Mouse (Mus musculus): ENCODE measurements at regions not wholly inside any gene's neighbourhood (a gene's known extent, or its start where the extent isn't known, plus 50 kb on each side); places are given as distances from the start of the nearest gene placed in this dataset.

DNA sequence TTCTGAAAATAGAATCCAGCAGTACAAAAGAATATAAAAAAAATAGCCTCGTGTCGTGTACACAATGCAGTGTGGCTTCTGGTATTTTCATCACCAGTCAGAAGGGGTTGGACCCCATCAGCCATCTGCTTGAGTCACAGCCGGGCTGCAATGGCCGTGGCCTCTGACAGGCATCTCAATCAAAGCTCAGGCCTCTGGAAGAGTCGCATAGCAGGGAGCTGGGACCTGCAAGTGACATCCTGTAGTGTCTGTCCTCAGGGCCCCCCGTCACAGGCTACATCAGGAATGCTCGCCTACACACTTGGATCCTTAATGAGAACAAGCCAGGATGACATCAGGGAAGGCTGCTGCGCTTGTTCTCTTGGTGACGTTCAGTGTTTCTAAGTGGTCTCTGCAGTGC lies 226.1 kb upstream of the Adra1b start:
- Histone ChIP-seq H3K9me3 (ENCODE audit: control insufficient read depth, low read depth, low read length) (no peaks in the 10 kb centered on the region), H3K4me3 (ENCODE audit: low read depth, low read length) (no peak overlapping the region), H3K4me2 (replicated peaks; ENCODE audit: low read depth, low read length) (no peak overlapping the region), H3K36me3 (ENCODE audit: control insufficient read depth, insufficient read depth, low read length) (no peaks in the 10 kb centered on the region), H3K9ac (replicated peaks; ENCODE audit: low read depth, low read length) (no peak overlapping the region), H3K27me3 (ENCODE audit: control insufficient read depth, insufficient read depth, low read length) (no peaks in the 10 kb centered on the region), H3K27ac (ENCODE audit: low read length) (no peak overlapping the region), H3K4me1 (ENCODE audit: control insufficient read depth, insufficient read depth, low read length) (no peaks in the 10 kb centered on the region)
- 66% methylated on average over 9 of the region's 9 CpGs for WGBS
- no peak for ATAC-seq (ENCODE audit: insufficient number of reproducible peaks, insufficient read depth, low FRiP score, low read depth)

GRCm38 (mm10) chr11:44128481-44128880 lies 227.5 kb upstream of the Adra1b start:
- Histone ChIP-seq H3K27me3 (ENCODE audit: control insufficient read depth, insufficient read depth, low read length) (no peaks in the 10 kb centered on the region), H3K27ac (ENCODE audit: low read length) (no peak overlapping the region), H3K9me3 (ENCODE audit: control insufficient read depth, low read depth, low read length) (no peaks in the 10 kb centered on the region), H3K9ac (replicated peaks; ENCODE audit: low read depth, low read length) (no peak overlapping the region), H3K4me1 (ENCODE audit: control insufficient read depth, insufficient read depth, low read length) (no peaks in the 10 kb centered on the region), H3K4me3 (ENCODE audit: low read depth, low read length) (no peak overlapping the region), H3K4me2 (replicated peaks; ENCODE audit: low read depth, low read length) (no peak overlapping the region), H3K36me3 (ENCODE audit: control insufficient read depth, insufficient read depth, low read length) (no peaks in the 10 kb centered on the region)
- no peak for ATAC-seq (ENCODE audit: insufficient number of reproducible peaks, insufficient read depth, low FRiP score, low read depth)
- WGBS: 91% methylated on average over 6 of the region's 6 CpGs

GRCm38 (mm10) chr11:44133244-44133643 lies 232.2 kb upstream of the Adra1b start:
- 61% methylated on average over 7 of the region's 7 CpGs for WGBS
- no peaks in the 10 kb centered on the region for H3K27me3 ChIP-seq (ENCODE audit: control insufficient read depth, insufficient read depth, low read length)
- H3K4me1 ChIP-seq (ENCODE audit: control insufficient read depth, insufficient read depth, low read length): no peaks in the 10 kb centered on the region
- H3K4me2 ChIP-seq (replicated peaks; ENCODE audit: low read depth, low read length): no peak overlapping the region
- H3K27ac ChIP-seq (ENCODE audit: low read length): no peak overlapping the region
- ATAC-seq (ENCODE audit: insufficient number of reproducible peaks, insufficient read depth, low FRiP score, low read depth): no peak
- H3K9ac ChIP-seq (replicated peaks; ENCODE audit: low read depth, low read length): no peak overlapping the region
- H3K9me3 ChIP-seq (ENCODE audit: control insufficient read depth, low read depth, low read length): no peaks in the 10 kb centered on the region
- no peaks in the 10 kb centered on the region for H3K36me3 ChIP-seq (ENCODE audit: control insufficient read depth, insufficient read depth, low read length)
- no peak overlapping the region for H3K4me3 ChIP-seq (ENCODE audit: low read depth, low read length)

GRCm38 (mm10) chr11:44136024-44136423 lies 235.0 kb upstream of the Adra1b start:
- ATAC-seq (ENCODE audit: insufficient number of reproducible peaks, insufficient read depth, low FRiP score, low read depth): no peak
- no peaks in the 10 kb centered on the region for H3K36me3 ChIP-seq (ENCODE audit: control insufficient read depth, insufficient read depth, low read length)
- H3K9me3 ChIP-seq (ENCODE audit: control insufficient read depth, low read depth, low read length): no peaks in the 10 kb centered on the region
- 80% methylated on average over 3 of the region's 3 CpGs for WGBS
- H3K4me2 ChIP-seq (replicated peaks; ENCODE audit: low read depth, low read length): no peak overlapping the region
- no peak overlapping the region for H3K27ac ChIP-seq (ENCODE audit: low read length)
- H3K4me3 ChIP-seq (ENCODE audit: low read depth, low read length): no peak overlapping the region
- no peak overlapping the region for H3K9ac ChIP-seq (replicated peaks; ENCODE audit: low read depth, low read length)
- H3K4me1 ChIP-seq (ENCODE audit: control insufficient read depth, insufficient read depth, low read length): no peaks in the 10 kb centered on the region
- H3K27me3 ChIP-seq (ENCODE audit: control insufficient read depth, insufficient read depth, low read length): no peaks in the 10 kb centered on the region

DNA sequence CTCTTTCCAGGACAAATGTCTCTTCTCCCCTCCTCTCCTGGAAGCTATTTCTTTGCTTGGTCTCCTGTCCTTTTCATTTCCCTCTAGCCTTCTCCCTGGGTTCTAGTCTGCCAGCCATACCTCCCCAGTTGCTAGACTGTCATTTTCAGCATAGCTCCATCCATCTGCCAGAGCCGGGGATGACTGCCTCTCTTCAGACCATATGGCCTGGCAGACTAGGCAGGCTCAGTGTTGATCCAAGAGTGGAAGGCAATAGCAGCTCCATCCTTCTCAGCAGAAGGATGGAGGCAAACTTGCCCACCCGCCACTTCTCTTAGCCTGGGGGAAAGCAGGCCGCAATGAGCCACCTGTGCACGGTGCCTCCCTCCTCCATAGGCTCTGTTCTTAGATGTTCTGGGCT lies 242.0 kb upstream of the Adra1b start:
- no peak overlapping the region for H3K4me3 ChIP-seq (ENCODE audit: low read depth, low read length)
- no peak for ATAC-seq (ENCODE audit: insufficient number of reproducible peaks, insufficient read depth, low FRiP score, low read depth)
- H3K4me2 ChIP-seq (replicated peaks; ENCODE audit: low read depth, low read length): no peak overlapping the region
- no peaks in the 10 kb centered on the region for H3K9me3 ChIP-seq (ENCODE audit: control insufficient read depth, low read depth, low read length)
- no peaks in the 10 kb centered on the region for H3K4me1 ChIP-seq (ENCODE audit: control insufficient read depth, insufficient read depth, low read length)
- H3K27ac ChIP-seq (ENCODE audit: low read length): no peak overlapping the region
- no peak overlapping the region for H3K9ac ChIP-seq (replicated peaks; ENCODE audit: low read depth, low read length)
- no peaks in the 10 kb centered on the region for H3K27me3 ChIP-seq (ENCODE audit: control insufficient read depth, insufficient read depth, low read length)
- WGBS: 87% methylated on average over 4 of the region's 4 CpGs
- no peaks in the 10 kb centered on the region for H3K36me3 ChIP-seq (ENCODE audit: control insufficient read depth, insufficient read depth, low read length)

GRCm38 (mm10) chr11:44144477-44144876 lies 243.5 kb upstream of the Adra1b start:
- Histone ChIP-seq H3K4me3 (ENCODE audit: low read depth, low read length) (no peak overlapping the region), H3K9ac (replicated peaks; ENCODE audit: low read depth, low read length) (no peak overlapping the region), H3K9me3 (ENCODE audit: control insufficient read depth, low read depth, low read length) (no peaks in the 10 kb centered on the region), H3K27me3 (ENCODE audit: control insufficient read depth, insufficient read depth, low read length) (no peaks in the 10 kb centered on the region), H3K4me1 (ENCODE audit: control insufficient read depth, insufficient read depth, low read length) (no peaks in the 10 kb centered on the region), H3K4me2 (replicated peaks; ENCODE audit: low read depth, low read length) (no peak overlapping the region), H3K27ac (ENCODE audit: low read length) (no peak overlapping the region), H3K36me3 (ENCODE audit: control insufficient read depth, insufficient read depth, low read length) (no peaks in the 10 kb centered on the region)
- ATAC-seq (ENCODE audit: insufficient number of reproducible peaks, insufficient read depth, low FRiP score, low read depth): no peak
- 61% methylated on average over 3 of the region's 3 CpGs for WGBS

GRCm38 (mm10) chr11:44146419-44146818 lies 245.4 kb upstream of the Adra1b start:
- WGBS: 89% methylated on average over 3 of the region's 3 CpGs

DNA sequence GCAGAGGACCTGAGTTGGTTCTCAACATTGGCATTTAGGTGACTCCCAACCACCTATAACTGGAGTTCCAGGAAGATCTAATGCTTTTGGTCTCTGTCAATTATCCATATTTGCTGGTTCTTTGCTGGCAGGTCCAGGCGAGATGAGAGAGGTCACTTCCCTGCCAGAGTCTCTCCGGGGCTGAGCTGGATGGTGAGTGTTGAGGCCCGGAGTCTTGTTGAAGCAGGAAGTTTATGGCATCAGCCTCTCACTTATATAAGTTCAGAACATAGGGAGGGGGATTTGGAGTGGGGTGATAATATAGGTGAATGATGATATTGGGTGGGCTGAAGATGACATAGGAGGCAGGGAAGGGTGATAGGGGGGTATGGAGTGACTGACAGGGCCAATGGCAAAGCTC lies 246.3 kb upstream of the Il12b start:
- Histone ChIP-seq H3K9me3 (ENCODE audit: control insufficient read depth, low read depth, low read length) (no peaks in the 10 kb centered on the region), H3K4me1 (ENCODE audit: control insufficient read depth, insufficient read depth, low read length) (peaks cover 5% of the 10 kb centered on the region; the same call in 1 of the 2 replicates)
- ATAC-seq (ENCODE audit: insufficient number of reproducible peaks, insufficient read depth, low FRiP score, low read depth): no peak

More at GRCm38 (mm10) chr11:44146419-44146818, 245.4 kb upstream of the Adra1b start:
- H3K27ac ChIP-seq (ENCODE audit: low read length): no peak overlapping the region
- H3K9me3 ChIP-seq (ENCODE audit: control insufficient read depth, low read depth, low read length): no peaks in the 10 kb centered on the region
- no peak for ATAC-seq (ENCODE audit: insufficient number of reproducible peaks, insufficient read depth, low FRiP score, low read depth)
- no peaks in the 10 kb centered on the region for H3K27me3 ChIP-seq (ENCODE audit: control insufficient read depth, insufficient read depth, low read length)
- H3K9ac ChIP-seq (replicated peaks; ENCODE audit: low read depth, low read length): no peak overlapping the region
- no peaks in the 10 kb centered on the region for H3K36me3 ChIP-seq (ENCODE audit: control insufficient read depth, insufficient read depth, low read length)
- H3K4me1 ChIP-seq (ENCODE audit: control insufficient read depth, insufficient read depth, low read length): no peaks in the 10 kb centered on the region
- no peak overlapping the region for H3K4me2 ChIP-seq (replicated peaks; ENCODE audit: low read depth, low read length)
- no peak overlapping the region for H3K4me3 ChIP-seq (ENCODE audit: low read depth, low read length)

GRCm38 (mm10) chr11:44155591-44155990 lies 244.3 kb upstream of the Il12b start:
- 67% methylated on average over 2 of the region's 2 CpGs for WGBS
- Histone ChIP-seq H3K4me3 (ENCODE audit: low read depth, low read length) (no peak overlapping the region), H3K4me2 (replicated peaks; ENCODE audit: low read depth, low read length) (no peak overlapping the region), H3K9ac (replicated peaks; ENCODE audit: low read depth, low read length) (no peak overlapping the region), H3K9me3 (ENCODE audit: control insufficient read depth, low read depth, low read length) (no peaks in the 10 kb centered on the region), H3K36me3 (ENCODE audit: control insufficient read depth, insufficient read depth, low read length) (no peaks in the 10 kb centered on the region), H3K4me1 (ENCODE audit: control insufficient read depth, insufficient read depth, low read length) (peaks cover 5% of the 10 kb centered on the region; the same call in 1 of the 2 replicates), H3K27ac (ENCODE audit: low read length) (no peak overlapping the region), H3K27me3 (ENCODE audit: control insufficient read depth, insufficient read depth, low read length) (no peaks in the 10 kb centered on the region)
- ATAC-seq (ENCODE audit: insufficient number of reproducible peaks, insufficient read depth, low FRiP score, low read depth): no peak

More for the DNA sequence above, 246.3 kb upstream of the Il12b start:
- Histone ChIP-seq H3K36me3 (ENCODE audit: control insufficient read depth, insufficient read depth, low read length) (no peaks in the 10 kb centered on the region), H3K4me3 (ENCODE audit: low read depth, low read length) (no peak overlapping the region), H3K27me3 (ENCODE audit: control insufficient read depth, insufficient read depth, low read length) (no peaks in the 10 kb centered on the region), H3K4me2 (replicated peaks; ENCODE audit: low read depth, low read length) (no peak overlapping the region), H3K9ac (replicated peaks; ENCODE audit: low read depth, low read length) (no peak overlapping the region), H3K27ac (ENCODE audit: low read length) (no peak overlapping the region)
- WGBS: 90% methylated on average over 3 of the region's 3 CpGs

Measured in stomach, embryonic 14.5 days (tissue).